Mouse (Mus musculus) pancreas, adult 10 weeks (tissue): ENCODE measurements around the gene Olfr654. TPM values are rescaled to one million over a fixed set of nuclear protein-coding genes. Genes with fewer than 3 reads are reported as not detected.

Experiments used
- polyA plus RNA-seq: library from polyadenylated mRNA; stranded (reverse); fragments of 350-450 nt; fragmentation: Illumina TruSeq; extraction: RNeasy Lipid Tissue Mini Kit (QIAGEN cat#74804); gene quantifications from one replicate; pipeline ENCODE4 v1.2.3, GENCODE M21; 2015; ENCODE audit warnings: low read depth, low replicate concordance; ENCODE audit not compliant: insufficient read depth

The Olfr654 gene
- not detected for polyA plus RNA-seq

DNA sequence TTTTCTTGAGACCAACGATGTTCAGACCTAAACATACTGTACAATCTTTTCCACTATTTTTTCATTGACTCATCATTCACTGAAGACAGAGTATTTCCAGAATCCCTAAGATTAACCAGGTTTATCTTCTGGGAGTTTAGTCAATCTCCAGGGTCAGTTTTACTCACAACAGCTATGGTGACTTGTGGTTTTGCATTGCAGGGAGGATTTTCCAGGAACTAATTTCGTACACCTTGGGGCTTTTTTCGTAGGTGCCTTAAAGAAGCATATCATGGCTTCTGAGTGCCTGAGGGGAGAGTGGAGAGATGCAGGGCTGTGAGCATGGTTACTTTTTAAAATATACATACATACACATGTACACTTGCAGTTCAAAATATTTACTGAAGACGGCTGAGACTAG, at the start of gene Olfr654:
Olfr654 (plus strand) TSS at position 301 of the 400 bp plus-strand sequence.

DNA sequence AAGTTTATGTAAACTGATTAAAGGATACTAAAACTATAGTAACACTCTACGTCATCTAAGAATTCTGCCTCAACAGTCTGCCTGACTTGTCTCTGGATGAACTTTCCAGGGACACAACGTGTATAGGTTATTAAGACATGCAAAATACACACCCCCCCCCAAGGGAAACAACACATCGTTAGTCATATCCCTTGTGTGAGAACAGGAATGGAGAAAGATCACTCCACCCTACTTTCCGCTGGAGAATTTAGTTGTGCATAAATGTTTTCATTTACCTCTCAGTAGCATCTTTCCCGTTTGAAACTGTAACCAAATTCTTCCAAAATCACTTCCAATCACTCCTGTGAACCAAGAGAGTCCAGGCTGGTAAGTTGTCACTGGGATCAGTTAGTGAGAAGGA, 37.0 kb upstream of the Olfr654 start, which contains the start of gene Olfr651:
Olfr651 (plus strand) TSS at position 301 of the 400 bp plus-strand sequence.

DNA sequence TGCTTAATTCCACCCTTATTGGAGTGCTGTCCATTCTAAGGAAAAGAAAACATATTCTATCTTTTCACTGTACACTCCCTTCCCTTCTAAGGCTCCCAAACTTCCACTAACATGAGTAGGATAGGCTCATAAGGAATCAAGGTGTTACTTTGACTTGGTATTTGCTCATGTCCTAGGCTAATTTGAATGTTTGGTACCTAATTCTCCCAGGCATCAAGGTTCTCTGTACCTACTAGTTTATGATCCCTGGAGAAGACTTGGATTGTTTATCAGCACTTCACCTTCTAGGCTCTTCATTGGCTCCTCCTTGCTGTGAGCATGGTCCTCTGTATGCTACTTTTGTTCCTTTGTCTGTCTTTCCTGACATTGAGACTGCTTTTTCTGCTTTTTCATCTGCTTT, 26.2 kb upstream of the Olfr654 start, which contains the start of gene Olfr652:
Olfr652 (plus strand) TSS at position 301 of the 400 bp plus-strand sequence.

DNA sequence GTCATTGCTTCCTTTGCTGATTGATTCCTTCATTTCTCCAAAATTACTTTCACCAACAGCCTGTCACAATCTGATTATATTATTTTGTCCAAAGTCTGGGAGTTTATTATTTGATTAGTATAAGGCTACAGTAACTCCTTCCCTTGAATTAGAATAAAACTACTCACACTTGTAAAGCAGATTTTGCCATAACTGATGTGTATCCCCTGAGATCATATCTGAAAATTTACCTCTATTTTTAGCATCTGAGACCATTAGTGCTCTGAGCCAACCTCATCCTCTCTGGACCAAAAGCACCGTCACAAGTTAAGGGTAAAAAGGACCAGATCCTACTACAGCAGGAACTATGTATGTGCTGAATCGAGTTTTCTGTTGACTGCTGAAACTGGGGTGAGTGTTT, 9.8 kb upstream of the Olfr654 start, which contains the start of gene Olfr653:
Olfr653 (plus strand) TSS at position 301 of the 400 bp plus-strand sequence.

GRCm38 (mm10) chr7:104601679-104602078, 14.9 kb downstream of the Olfr654 start, which contains the start of gene Olfr655:
Olfr655 (minus strand) TSS chr7:104601779.

GRCm38 (mm10) chr7:104613655-104614054, 26.8 kb downstream of the Olfr654 start, which contains the start of gene Olfr656:
Olfr656 (plus strand) TSS chr7:104613955.

DNA sequence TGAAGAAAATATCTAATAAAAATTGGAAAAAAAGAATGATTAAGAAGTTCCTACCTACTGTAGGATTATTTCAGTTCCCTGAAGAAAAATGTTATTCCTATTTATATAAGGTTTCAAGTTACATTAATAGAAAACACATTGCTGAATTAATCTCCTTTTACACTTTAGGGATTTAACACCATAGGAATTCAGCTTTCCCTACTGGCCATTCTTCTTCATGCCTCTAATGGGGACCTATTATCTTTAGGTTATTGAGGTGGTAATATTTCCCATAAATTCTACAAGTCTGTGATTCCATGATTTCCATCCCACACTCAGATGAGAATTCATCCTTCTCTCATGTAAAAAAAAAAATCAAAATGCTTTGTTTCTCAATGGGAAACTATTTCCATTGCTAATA, 37.7 kb downstream of the Olfr654 start, which contains the start of gene Olfr657:
Olfr657 (plus strand) TSS at position 301 of the 400 bp plus-strand sequence.

Other genes starting within 250 kb of the Olfr654 start
- 2.9 TPM for gene Trim12c, start 233.7 kb upstream of the Olfr654 start, polyA plus RNA-seq
- gene Trim30b, start 217.1 kb upstream of the Olfr654 start, polyA plus RNA-seq = not detected
- gene Trim30c, start 186.2 kb upstream of the Olfr654 start, polyA plus RNA-seq = not detected
- 3.2 TPM for gene Trim30a, start 121.8 kb upstream of the Olfr654 start, polyA plus RNA-seq
- gene Trim30d, start 79.2 kb upstream of the Olfr654 start, polyA plus RNA-seq = 3.0 TPM
- not detected for gene Olfr651, start 36.9 kb upstream of the Olfr654 start, polyA plus RNA-seq
- not detected for gene Olfr652, start 26.1 kb upstream of the Olfr654 start, polyA plus RNA-seq
- not detected for gene Olfr653, start 9.7 kb upstream of the Olfr654 start, polyA plus RNA-seq
- not detected for gene Olfr655, start 14.8 kb downstream of the Olfr654 start, polyA plus RNA-seq
- gene Olfr656, start 26.9 kb downstream of the Olfr654 start, polyA plus RNA-seq = not detected
- gene Olfr657, start 37.8 kb downstream of the Olfr654 start, polyA plus RNA-seq = not detected
- not detected for gene Olfr658, start 60.3 kb downstream of the Olfr654 start, polyA plus RNA-seq
- not detected for gene Olfr659, start 79.7 kb downstream of the Olfr654 start, polyA plus RNA-seq
- not detected for gene Olfr661, start 99.5 kb downstream of the Olfr654 start, polyA plus RNA-seq
- gene Usp17le, start 190.4 kb downstream of the Olfr654 start, polyA plus RNA-seq = not detected